Mouse (Mus musculus) liver, embryonic 13.5 days (tissue): ENCODE measurements around the gene Nenf. TPM values are rescaled to one million over a fixed set of nuclear protein-coding genes. Genes with fewer than 3 reads are reported as not detected.

Experiments
- ATAC-seq: fragments of 200-750 bp; cut with Nextera tagmentation; 2 replicates; pipeline ENCODE4 v1.8.0; 2017; ENCODE audit warnings: low read depth, mild to moderate bottlenecking, moderate number of reproducible peaks, moderate library complexity
- DNase-seq: peaks from one replicate; pipeline ENCODE4 v3.0.0; 2022
- H3K27ac ChIP-seq: fragments of 300-500 bp; sonication (generic); 2 replicates; pipeline ENCODE4 v1.5.1; 2015; ENCODE audit warnings: moderate library complexity, mild to moderate bottlenecking, inconsistent platforms
- H3K27me3 ChIP-seq: fragments of 300-500 bp; sonication (generic); 2 replicates; pipeline ENCODE4 v1.6.1; 2015; ENCODE audit warnings: mild to moderate bottlenecking, inconsistent platforms
- H3K36me3 ChIP-seq: fragments of 300-500 bp; sonication (generic); 2 replicates; pipeline ENCODE4 v1.6.1; 2015; ENCODE audit warnings: mild to moderate bottlenecking, inconsistent platforms
- H3K4me1 ChIP-seq: fragments of 300-500 bp; sonication (generic); replicated peaks from 2 replicates; pipeline ENCODE4 v1.6.1; 2015; ENCODE audit warnings: inconsistent platforms
- H3K4me2 ChIP-seq: fragments of 300-500 bp; sonication (generic); 2 replicates; pipeline ENCODE4 v1.6.1; 2015; ENCODE audit warnings: inconsistent platforms, mild to moderate bottlenecking, moderate library complexity
- H3K4me3 ChIP-seq: fragments of 300-500 bp; sonication (generic); replicated peaks from 2 replicates; pipeline ENCODE4 v1.5.1; 2015; ENCODE audit warnings: mild to moderate bottlenecking, inconsistent platforms
- H3K9ac ChIP-seq: fragments of 300-500 bp; sonication (generic); 2 replicates; pipeline ENCODE4 v1.6.1; 2015; ENCODE audit warnings: mild to moderate bottlenecking, inconsistent platforms
- H3K9me3 ChIP-seq: fragments of 300-500 bp; sonication (generic); replicated peaks from 2 replicates; pipeline ENCODE4 v1.6.1; 2016; ENCODE audit warnings: inconsistent platforms
- WGBS: fragments of 180-500 bp; shearing (Covaris S2); methylation state at CpG from one replicate; pipeline ENCODE4 v1.1.7; 2015; ENCODE audit not compliant: insufficient replicate concordance; 5-methylcytosine and 5-hydroxymethylcytosine counted together
- polyA plus RNA-seq: library from polyadenylated mRNA; unstranded; fragments of >200 nt; fragmentation: Nextera tagmentation; extraction: Ambion mirVana; gene quantifications from 2 replicates; pipeline ENCODE4 v1.2.1, GENCODE M21; 2015

Gene Nenf
- polyA plus RNA-seq, 1 experiment from 2014 or later: 29.9 TPM

GRCm38 (mm10) chr1:191347602-191348001 lies 29.6 kb upstream of the Nenf start:
- Histone ChIP-seq H3K9me3 (no peaks in the 10 kb centered on the region), H3K36me3 (peaks cover 87% of the 10 kb centered on the region), H3K4me3 (no peak overlapping the region), H3K27me3 (no peaks in the 10 kb centered on the region), H3K27ac (no peak overlapping the region), H3K4me2 (no peak overlapping the region), H3K9ac (no peak overlapping the region), H3K4me1 (peaks cover 14% of the 10 kb centered on the region; the same call in 1 of the 2 replicates)
- DNase-seq: no peak
- ATAC-seq: no peak
- 91% methylated on average over 8 of the region's 8 CpGs for WGBS

DNA sequence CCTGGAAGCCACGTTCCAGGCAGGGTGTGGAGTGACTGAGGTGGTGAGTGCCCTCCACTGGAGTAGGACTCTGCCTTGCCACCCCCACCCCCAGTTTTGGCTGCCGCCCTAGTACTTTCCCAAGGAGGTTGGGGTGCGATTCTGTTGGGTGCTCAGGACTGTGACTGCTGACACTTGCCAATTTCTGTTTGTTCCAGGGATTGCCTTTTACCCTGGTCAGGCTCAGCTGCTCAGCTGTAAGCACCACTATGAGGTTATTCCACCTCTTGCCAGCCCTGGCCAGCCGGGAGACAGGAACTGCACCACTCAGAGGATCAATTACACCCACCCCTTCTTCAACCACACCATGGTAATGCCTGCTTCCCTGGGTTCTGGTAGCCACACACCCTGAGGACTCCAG lies 22.5 kb upstream of the Nenf start:
- no peaks in the 10 kb centered on the region for H3K4me1 ChIP-seq
- WGBS: 72% methylated on average over 4 of the region's 4 CpGs
- no peak overlapping the region for H3K4me2 ChIP-seq
- no peak overlapping the region for H3K27ac ChIP-seq
- no peak overlapping the region for H3K9ac ChIP-seq
- H3K27me3 ChIP-seq: no peaks in the 10 kb centered on the region
- H3K9me3 ChIP-seq: no peaks in the 10 kb centered on the region
- no peak overlapping the region for H3K4me3 ChIP-seq
- H3K36me3 ChIP-seq: peaks cover 90% of the 10 kb centered on the region
- ATAC-seq (no peak), DNase-seq (no peak)

GRCm38 (mm10) chr1:191339876-191340275 lies 21.9 kb upstream of the Nenf start:
- DNase-seq (no peak), ATAC-seq (no peak)
- WGBS: 87% methylated on average over 2 of the region's 2 CpGs
- no peaks in the 10 kb centered on the region for H3K27me3 ChIP-seq
- H3K27ac ChIP-seq: no peak overlapping the region
- no peaks in the 10 kb centered on the region for H3K9me3 ChIP-seq
- no peak overlapping the region for H3K4me3 ChIP-seq
- no peak overlapping the region for H3K9ac ChIP-seq
- H3K4me2 ChIP-seq: no peak overlapping the region
- H3K36me3 ChIP-seq: peaks cover 84% of the 10 kb centered on the region
- no peaks in the 10 kb centered on the region for H3K4me1 ChIP-seq

DNA sequence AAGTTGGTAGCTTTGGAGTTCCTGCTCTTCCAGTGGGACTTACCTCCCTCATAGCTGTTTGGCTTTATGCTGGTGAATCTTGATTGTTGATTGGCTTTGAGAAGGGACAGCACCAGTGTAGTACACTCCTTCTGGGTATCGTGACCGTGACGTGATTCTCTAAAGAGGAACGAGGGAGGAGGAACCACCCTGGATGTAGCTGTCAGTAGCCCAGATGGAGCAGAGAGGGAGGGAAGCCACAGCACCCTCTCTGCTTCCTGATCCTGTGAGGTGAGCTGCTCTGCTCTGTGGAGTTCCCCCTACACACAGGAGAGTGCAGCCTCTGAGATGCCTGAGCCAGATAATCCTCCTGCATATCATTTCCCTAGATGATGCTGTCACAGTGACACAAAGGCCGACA lies 16.5 kb upstream of the Nenf start:
- Histone ChIP-seq H3K4me3 (no peak overlapping the region), H3K9me3 (no peaks in the 10 kb centered on the region), H3K4me1 (peaks cover 3% of the 10 kb centered on the region; the same call in 1 of the 2 replicates), H3K4me2 (no peak overlapping the region), H3K27me3 (no peaks in the 10 kb centered on the region), H3K9ac (no peak overlapping the region), H3K36me3 (peaks cover 43% of the 10 kb centered on the region), H3K27ac (no peak overlapping the region)
- ATAC-seq (no peak), DNase-seq (no peak)
- WGBS: 51% methylated on average over 5 of the region's 5 CpGs

DNA sequence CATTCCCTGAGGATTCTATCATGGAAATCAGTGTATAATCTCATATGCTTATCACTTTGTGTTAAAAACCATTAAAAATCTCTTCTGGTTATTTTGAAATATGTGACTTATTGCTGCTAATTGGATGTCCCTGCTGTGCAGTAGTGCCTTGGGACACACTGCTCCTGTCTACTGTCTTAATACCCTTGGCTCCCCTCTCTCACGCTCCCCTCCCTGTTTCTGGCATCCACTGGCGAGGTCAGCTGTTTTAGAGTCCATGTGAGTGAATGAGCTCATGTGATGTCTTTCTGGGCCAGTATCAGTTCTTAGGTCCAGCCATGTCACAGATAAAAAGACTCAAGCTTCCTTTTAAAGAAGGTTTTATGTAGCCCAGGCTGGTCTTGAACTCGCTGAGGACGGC lies 12.4 kb upstream of the Nenf start:
- peaks cover 19% of the 10 kb centered on the region; the same call in 1 of the 2 replicates for H3K36me3 ChIP-seq
- H3K27me3 ChIP-seq: no peaks in the 10 kb centered on the region
- H3K27ac ChIP-seq: no peak overlapping the region
- no peak for ATAC-seq
- H3K9me3 ChIP-seq: no peaks in the 10 kb centered on the region
- DNase-seq: no peak
- H3K4me3 ChIP-seq: no peak overlapping the region
- no peak overlapping the region for H3K9ac ChIP-seq
- WGBS: 79% methylated on average over 4 of the region's 4 CpGs
- H3K4me1 ChIP-seq: peaks cover 36% of the 10 kb centered on the region
- H3K4me2 ChIP-seq: no peak overlapping the region

- no peak for DNase-seq
- Histone ChIP-seq H3K27ac (no peak overlapping the region; the same call in 1 of the 2 replicates), H3K36me3 (0 out of 2 replicates have a peak, but pooled peaks cover 13% of the 10 kb centered on the region), H3K9ac (0 out of 2 replicates have a peak overlapping the region, but pooled peaks have one; percentile 93), H3K9me3 (no peaks in the 10 kb centered on the region), H3K4me1 (peaks cover 46% of the 10 kb centered on the region), H3K4me3 (no peak overlapping the region), H3K4me2 (peak overlapping the region; percentile 100), H3K27me3 (no peaks in the 10 kb centered on the region)
- 51% methylated on average over 8 of the region's 8 CpGs for WGBS
- ATAC-seq: no peak
Measured at GRCm38 (mm10) chr1:191328019-191328441, 10.0 kb upstream of the Nenf start.

- no peak for ATAC-seq
- 55% methylated on average over 8 of the region's 8 CpGs for WGBS
- H3K4me1 ChIP-seq: peaks cover 46% of the 10 kb centered on the region
- H3K9ac ChIP-seq: peak overlapping the region; percentile 93
- H3K4me3 ChIP-seq: peak overlapping the region; percentile 86; the same call in 1 of the 2 replicates
- H3K4me2 ChIP-seq: peak overlapping the region; percentile 100
- H3K36me3 ChIP-seq: 0 out of 2 replicates have a peak, but pooled peaks cover 8% of the 10 kb centered on the region
- no peak overlapping the region; the same call in 1 of the 2 replicates for H3K27ac ChIP-seq
- no peak for DNase-seq
- no peaks in the 10 kb centered on the region for H3K27me3 ChIP-seq
- H3K9me3 ChIP-seq: no peaks in the 10 kb centered on the region
Measured at GRCm38 (mm10) chr1:191327258-191327657, 9.3 kb upstream of the Nenf start.

GRCm38 (mm10) chr1:191326233-191326882 lies 8.4 kb upstream of the Nenf start:
- ATAC-seq: peak; percentile 65
- Histone ChIP-seq H3K9me3 (no peaks in the 10 kb centered on the region), H3K36me3 (0 out of 2 replicates have a peak, but pooled peaks cover 8% of the 10 kb centered on the region), H3K9ac (peak overlapping the region; percentile 93), H3K4me1 (peaks cover 46% of the 10 kb centered on the region), H3K27me3 (no peaks in the 10 kb centered on the region), H3K27ac (peak overlapping the region; percentile 81), H3K4me2 (peak overlapping the region; percentile 100), H3K4me3 (peak overlapping the region; percentile 86)
- peak; percentile 36 for DNase-seq
- WGBS: 1% methylated on average over 35 of the region's 35 CpGs

DNA sequence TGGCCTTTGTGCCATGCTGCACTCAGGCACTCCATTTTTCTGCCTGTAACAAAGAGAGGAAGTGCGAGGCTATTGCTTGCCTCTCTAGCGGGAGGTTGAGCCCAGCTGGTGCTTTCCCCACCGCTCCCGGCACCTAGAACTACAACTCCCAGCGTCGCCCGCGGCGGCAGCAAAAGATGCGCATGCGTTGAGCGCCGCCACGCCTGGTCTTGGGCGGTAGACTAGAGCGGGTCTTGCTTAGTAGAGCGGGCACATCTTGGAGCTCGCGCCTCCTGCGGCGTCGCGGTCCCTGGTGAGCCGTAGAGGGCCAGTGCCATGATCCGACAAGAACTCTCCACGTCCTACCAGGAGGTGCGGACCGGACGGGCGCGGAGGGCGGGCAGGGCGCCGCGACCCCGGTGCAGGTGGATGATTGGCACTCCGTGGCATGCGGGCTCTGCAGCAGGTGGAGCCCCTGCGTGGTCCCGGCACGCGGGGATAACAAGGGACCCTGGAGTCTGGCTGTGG lies 7.8 kb upstream of the Nenf start, which contains the start of gene Tmem206:
Gene Tmem206, plus strand, starts transcription at position 187 of the 507 bp plus-strand sequence.
- Histone ChIP-seq H3K27ac (peak within 1 kb of the TSS; percentile 81), H3K9me3 (no peaks in the 10 kb centered on the region), H3K4me3 (peak within 1 kb of the TSS; percentile 86), H3K36me3 (0 out of 2 replicates have a peak, but pooled peaks cover 8% of the 10 kb centered on the region), H3K27me3 (no peaks in the 10 kb centered on the region), H3K4me2 (peak within 1 kb of the TSS; percentile 100), H3K4me1 (peaks cover 46% of the 10 kb centered on the region), H3K9ac (peak within 1 kb of the TSS; percentile 93)
- peak; percentile 91 for ATAC-seq
- under 1% methylated on average over 42 of the region's 42 CpGs for WGBS
- peak; percentile 92 for DNase-seq

GRCm38 (mm10) chr1:191324733-191325590 lies 7.0 kb upstream of the Nenf start:
- DNase-seq (peak; percentile 49), ATAC-seq (peak; percentile 68)
- Histone ChIP-seq H3K4me1 (peaks cover 44% of the 10 kb centered on the region), H3K27me3 (no peaks in the 10 kb centered on the region), H3K36me3 (0 out of 2 replicates have a peak, but pooled peaks cover 8% of the 10 kb centered on the region), H3K9ac (peak overlapping the region; percentile 93), H3K4me2 (peak overlapping the region; percentile 100), H3K27ac (peak overlapping the region; percentile 53; the same call in 1 of the 2 replicates), H3K9me3 (no peaks in the 10 kb centered on the region), H3K4me3 (peak overlapping the region; percentile 86)
- 47% methylated on average over 7 of the region's 7 CpGs for WGBS

DNA sequence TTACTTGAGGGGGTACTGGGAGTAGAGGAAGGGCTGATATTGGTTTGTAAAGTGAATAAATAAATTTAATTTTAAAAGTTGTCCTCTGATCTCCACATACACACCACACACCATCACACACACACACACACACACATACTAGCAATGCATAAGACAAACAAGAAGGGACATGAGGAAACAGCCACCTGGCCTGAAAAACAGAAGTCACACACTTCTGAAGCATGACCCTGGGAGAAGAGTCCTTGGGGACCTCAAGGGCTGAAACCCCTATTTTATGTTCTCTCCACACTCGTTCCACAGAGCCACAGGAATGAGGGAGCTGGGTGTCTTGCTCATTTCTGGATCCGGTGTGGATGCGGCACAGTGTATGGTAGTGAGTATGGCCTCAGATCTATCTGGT lies 5.4 kb upstream of the Nenf start:
- Histone ChIP-seq H3K27me3 (no peaks in the 10 kb centered on the region), H3K9ac (no peak overlapping the region), H3K9me3 (no peaks in the 10 kb centered on the region), H3K4me2 (no peak overlapping the region), H3K4me1 (peaks cover 48% of the 10 kb centered on the region), H3K36me3 (0 out of 2 replicates have a peak, but pooled peaks cover 2% of the 10 kb centered on the region), H3K4me3 (no peak overlapping the region), H3K27ac (no peak overlapping the region)
- ATAC-seq (no peak), DNase-seq (no peak)
- 80% methylated on average over 3 of the region's 3 CpGs for WGBS
